Mouse (Mus musculus) left cerebral cortex, adult 11 months (tissue): Measurements from ENCODE around the gene 5330417C22Rik.

ENCODE experiments used
- DNase-seq: peaks from one replicate; pipeline ENCODE4 v3.0.0; 2022; ENCODE audit warnings: low spot score

5330417C22Rik gene

GRCm38 (mm10) chr3:108413634-108414360 lies 122.5 kb downstream of the 5330417C22Rik start:
- DNase-seq = no peak

- no peak for DNase-seq
Measured at GRCm38 (mm10) chr3:108411754-108412121, 124.6 kb downstream of the 5330417C22Rik start.

- DNase-seq = no peak
Measured at GRCm38 (mm10) chr3:108411026-108411753, 125.1 kb downstream of the 5330417C22Rik start.

- no peak for DNase-seq
Measured at GRCm38 (mm10) chr3:108410359-108410714, 126.0 kb downstream of the 5330417C22Rik start.

GRCm38 (mm10) chr3:108409656-108410358 lies 126.5 kb downstream of the 5330417C22Rik start:
- no peak for DNase-seq

- no peak for DNase-seq
Measured at GRCm38 (mm10) chr3:108408517-108409008, 127.8 kb downstream of the 5330417C22Rik start.

GRCm38 (mm10) chr3:108406306-108406885 lies 129.9 kb downstream of the 5330417C22Rik start:
- DNase-seq = no peak
